Mouse (Mus musculus): ENCODE data around the gene Cep170.
A peak's percentile ranks its signal among the peaks of the same experiment; 100 is the strongest.

Gene Cep170

DNA sequence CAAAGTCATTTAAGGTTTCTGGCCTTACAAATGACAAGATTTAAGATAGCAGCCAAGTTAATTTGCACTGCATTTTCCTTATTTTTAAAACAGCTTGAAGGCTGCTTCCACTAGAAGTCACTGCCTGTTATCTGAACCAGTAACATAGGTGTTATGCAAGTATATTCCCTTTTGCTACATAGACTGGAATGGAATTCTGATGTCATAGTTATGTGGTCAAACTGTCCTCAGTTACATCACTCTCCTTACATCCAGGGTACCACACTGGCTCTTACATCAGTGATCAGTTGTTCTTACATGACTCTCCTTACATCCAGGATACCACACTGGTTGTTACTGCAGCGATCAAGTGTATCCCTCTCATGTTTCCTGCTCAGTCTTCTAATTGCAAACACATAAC is 53.2 kb downstream of the Cep170 start:
- no peak for ATAC-seq (ENCODE audit: insufficient number of reproducible peaks, low FRiP score, low TSS enrichment)

DNA sequence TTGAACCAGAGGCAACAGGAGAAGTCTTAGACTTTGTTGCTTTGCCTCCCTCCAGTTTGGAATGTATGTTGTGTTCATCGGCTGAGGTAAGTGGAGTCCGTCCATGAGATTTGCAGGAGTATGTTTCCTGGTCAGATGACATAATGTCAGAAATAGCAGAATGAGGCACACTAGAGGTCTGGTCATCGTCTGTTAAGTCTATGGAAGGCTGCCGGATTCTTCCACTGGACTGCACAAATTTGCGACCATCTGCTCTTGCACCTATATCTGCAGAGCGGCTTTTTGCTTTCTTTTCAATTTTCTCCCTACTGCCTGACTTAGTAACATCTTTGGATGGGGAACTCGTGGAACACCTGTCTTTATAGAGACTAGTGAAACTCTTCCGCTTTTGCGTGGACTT is 58.3 kb downstream of the Cep170 start:
- ATAC-seq (ENCODE audit: insufficient number of reproducible peaks, low FRiP score, low TSS enrichment) = peak; percentile 91

DNA sequence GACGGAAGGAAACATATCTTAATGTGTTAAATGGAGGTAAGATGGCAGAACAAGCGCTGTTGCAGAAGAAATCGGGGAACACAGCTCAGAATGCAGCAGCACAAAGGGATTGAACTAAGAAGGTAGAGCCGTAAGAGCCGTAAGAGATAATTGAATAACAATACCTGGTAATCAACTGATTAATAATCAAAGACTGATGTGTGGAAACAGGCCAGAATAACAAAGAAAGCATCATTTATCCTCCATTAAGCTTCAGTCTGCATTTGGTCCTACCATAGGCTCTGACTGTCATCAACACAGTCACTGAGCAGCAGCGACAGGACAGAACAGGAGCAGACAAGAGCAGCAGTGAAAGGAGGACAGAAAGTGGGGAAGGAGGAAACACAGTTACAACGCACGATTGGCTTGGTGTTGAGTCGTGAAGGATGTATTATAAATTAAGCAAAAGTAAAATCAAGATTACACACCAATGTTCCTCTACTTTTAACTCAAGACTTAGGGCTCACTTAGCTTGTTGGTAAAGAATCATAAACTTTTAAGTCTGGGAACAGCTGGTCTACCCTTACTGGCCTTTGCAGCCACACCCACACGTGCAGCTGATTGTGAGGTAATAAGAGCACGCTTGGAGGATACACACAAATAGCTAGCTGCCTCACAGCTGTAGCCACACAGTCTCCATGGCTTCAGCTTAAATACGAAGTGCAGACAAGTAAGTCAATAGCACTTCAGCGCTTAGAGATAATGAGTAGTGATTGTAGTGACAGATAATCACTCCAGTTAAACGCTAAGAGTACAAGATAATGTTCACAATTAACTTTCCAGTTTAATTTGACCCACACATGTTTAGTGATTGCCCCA is 59.8 kb downstream of the Cep170 start:
- ATAC-seq (ENCODE audit: insufficient number of reproducible peaks, low FRiP score, low TSS enrichment) = no peak

DNA sequence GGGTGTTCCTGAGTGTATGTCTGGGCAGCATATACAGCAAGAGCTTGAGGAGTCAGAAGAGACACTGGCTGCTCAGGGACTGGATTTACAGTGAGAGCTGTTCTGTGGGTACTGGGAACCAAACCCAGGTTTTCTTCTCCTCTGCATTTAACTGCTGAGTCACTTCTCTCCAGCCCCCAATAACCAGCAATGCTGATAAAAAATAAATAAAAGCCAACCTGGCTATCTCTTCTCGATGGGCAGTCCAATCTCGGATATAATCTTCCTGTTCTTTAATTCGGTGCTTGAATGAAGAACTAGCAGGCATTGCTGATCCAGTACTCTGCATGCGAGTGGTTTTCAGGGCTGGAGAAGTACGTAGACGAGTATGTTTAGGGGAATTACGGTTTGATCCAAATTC is 64.2 kb downstream of the Cep170 start:
- ATAC-seq (ENCODE audit: insufficient number of reproducible peaks, low FRiP score, low TSS enrichment) = no peak

DNA sequence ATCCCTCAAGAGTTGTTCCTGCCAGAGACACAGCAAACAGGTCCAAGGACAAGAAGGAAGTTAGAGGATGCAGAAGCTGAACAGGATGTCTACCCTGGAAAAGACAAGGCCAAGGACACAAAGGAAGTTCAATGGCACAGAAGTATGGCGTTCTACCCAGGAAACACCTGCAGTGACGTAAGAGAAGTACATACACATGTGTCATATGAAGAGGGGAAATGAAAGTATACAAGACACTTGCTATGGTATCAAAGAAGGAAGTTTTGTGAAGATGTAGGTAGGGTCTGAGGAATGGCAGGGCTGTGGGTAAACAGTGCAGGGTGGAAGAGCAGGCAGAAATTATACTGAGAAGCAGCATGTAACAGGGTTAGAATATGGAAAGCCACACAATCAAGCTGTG is 81.0 kb downstream of the Cep170 start:
- ATAC-seq (ENCODE audit: insufficient number of reproducible peaks, low FRiP score, low TSS enrichment) = no peak

DNA sequence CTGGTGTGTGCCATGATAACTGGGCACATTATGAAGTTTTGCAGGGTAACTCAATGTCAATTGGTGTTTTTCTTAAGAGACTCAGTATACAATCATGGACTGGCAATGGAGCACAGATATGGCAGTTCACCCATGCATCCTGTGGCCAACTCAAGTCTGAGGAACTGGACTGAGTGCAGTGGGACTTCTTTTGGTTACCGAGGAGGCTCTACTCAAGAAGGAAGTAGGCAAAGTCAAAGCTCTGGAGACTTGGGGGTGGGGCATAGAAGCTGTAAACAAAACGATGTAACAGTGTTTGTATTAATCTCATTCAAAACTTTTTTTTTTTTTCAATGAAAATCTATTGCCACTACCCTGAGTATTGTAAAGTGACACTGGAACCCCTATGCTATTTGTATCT is 83.3 kb downstream of the Cep170 start:
- no peak for ATAC-seq (ENCODE audit: insufficient number of reproducible peaks, low FRiP score, low TSS enrichment)

DNA sequence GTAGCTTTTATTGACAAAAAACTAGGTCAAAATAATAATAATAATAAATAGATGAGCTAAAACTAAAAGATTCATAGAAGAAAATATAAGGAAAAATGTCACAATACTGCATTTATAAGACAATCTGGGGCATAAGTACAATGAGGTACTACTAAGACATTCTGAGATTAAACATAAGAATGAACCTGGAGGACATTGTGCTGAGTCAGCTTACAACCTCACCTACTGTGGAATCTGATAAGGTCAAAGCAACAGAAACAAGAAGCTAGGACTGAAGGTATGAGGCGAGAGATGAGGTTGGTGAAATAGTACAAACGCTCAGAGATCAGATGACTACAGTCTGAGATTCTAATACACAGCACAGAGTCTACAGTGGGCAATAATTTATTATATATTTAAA is 86.5 kb downstream of the Cep170 start:
- ATAC-seq (ENCODE audit: insufficient number of reproducible peaks, low FRiP score, low TSS enrichment) = no peak

DNA sequence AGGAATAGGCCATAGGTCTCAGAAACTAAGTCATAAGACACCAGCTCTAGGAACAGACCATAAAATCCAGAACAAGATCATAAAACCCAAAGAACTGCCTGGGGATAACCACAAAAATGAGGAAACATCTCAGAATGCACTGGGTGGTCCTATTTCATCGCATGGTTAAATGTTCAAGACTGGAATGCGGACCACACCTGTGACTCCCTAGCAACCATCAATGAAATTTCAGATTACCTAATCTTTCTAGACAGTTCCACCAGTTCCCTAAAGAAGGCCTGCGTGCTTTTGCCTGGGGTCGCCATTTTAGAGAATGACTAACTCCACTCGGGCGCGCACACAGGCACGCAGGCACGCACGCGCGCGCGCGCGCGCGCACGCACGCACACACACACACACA is 89.1 kb downstream of the Cep170 start:
- ATAC-seq (ENCODE audit: insufficient number of reproducible peaks, low FRiP score, low TSS enrichment) = no peak

DNA sequence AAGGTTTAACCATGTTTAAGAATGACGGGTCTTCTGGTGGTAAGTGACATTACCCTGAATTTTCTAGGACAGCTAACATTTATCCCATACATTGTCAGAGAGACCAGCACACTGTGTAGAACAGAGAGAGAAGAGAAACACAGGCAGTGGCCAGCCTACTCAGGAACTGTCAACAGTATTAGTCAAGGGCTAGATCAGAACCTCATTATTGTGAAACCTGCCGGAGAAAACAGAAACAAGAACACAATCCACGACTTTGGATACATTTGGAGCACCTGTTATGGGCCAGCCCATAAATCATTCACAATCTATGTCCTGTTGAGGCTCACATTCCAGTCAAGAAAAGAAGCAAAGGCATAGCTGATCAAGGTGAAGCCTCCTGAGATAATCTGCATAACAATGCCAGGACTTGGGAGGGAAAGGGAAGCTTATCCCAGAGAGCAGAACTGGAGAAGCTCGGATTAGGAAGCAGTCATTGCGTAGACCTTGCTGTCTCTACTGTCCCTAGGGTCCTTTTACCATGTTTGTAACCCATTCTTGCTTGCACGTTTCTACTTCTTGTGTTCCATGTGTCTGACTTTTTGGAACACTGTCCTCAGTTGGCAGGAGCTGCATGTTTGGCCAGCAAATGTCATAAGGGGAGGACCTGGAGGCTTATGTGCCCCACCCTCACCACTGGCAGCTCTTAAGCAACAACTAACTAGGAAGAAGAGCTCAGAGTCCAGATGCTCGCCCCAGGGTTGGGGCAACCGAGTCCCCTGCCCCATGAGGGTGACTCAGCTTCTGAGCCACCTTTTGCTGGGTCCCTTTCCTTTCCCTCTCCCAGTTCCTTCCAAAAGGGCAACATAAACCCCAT is 89.8 kb downstream of the Cep170 start:
- ATAC-seq (ENCODE audit: insufficient number of reproducible peaks, low FRiP score, low TSS enrichment) = no peak

DNA sequence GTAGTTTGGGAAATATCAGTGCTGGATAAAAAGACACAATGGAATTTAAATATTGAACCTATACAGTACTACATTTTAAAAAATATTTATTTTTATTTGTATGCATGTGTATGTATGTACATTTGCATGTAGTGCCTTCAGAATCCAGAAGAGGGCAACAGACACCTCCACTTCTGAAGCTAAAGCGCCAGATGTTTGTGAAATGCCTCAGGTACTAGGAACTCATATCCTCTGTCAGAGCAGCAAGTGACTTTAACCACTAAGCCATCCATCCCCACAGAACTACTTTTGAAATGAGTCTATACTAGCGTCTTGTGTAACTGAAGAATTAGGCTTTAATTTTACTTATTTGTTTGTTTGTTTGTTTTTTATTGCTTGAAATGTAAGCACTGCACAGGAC is 101.4 kb downstream of the Cep170 start:
- no peak for ATAC-seq (ENCODE audit: insufficient number of reproducible peaks, low FRiP score, low TSS enrichment)

DNA sequence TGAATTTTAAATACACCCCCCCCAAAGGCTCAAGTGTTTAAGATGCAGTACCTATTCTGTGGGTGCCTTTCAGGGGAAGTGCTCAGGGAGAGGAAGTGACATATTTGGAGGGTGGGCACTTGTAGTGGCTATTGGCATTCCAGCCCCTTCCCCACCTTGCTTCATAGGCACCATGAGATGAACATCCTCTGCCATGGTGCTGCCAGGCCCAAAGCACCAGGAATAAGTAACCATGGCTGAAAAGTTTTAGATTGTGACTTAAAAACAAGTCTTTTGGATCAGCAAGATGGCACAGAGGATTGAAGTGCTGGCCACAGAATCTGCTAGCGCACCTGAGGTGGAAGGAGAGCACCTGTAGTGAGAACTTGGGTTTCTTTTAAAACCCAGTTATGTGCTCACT is 113.6 kb downstream of the Cep170 start:
- no peak for ATAC-seq (ENCODE audit: insufficient number of reproducible peaks, low FRiP score, low TSS enrichment)

DNA sequence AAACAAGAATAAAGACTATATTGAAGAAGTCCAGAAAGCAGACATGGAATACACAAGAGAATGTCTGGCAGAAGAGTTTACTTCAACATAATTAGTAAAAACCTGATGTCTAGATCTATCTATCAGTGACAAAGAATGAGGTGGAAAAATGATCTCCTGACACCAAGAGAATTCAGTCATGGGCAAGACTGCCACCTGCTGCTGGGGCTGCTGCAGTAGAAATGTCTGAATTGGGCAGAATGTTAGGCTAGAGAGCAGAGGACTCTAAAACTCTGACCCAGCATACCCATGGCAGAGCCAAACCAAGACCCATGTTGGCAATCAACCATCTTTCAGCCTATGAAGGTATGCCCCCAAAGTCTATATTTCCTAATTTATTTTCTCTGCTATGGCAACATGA is 114.1 kb downstream of the Cep170 start:
- ATAC-seq (ENCODE audit: insufficient number of reproducible peaks, low FRiP score, low TSS enrichment) = peak; percentile 72

DNA sequence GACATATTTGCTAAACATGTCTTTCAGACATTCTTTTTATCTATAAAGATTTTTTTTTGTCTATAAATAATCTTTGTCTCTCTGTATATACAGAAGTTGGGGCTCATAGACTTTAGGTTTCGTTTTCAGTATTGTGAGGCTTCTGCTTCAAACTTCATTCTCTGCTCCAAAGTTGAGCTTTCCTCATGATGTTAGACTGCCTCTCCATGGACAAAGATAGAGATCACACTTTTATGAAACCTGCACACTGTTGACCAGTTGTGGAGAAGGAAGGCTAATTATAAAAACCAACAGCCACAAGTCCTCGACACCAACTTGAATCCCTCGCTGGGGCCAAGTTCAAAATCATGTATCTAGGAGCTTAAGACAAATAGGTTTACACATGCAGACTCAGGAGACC is 115.2 kb downstream of the Cep170 start:
- peak; percentile 75 for ATAC-seq (ENCODE audit: insufficient number of reproducible peaks, low FRiP score, low TSS enrichment)

DNA sequence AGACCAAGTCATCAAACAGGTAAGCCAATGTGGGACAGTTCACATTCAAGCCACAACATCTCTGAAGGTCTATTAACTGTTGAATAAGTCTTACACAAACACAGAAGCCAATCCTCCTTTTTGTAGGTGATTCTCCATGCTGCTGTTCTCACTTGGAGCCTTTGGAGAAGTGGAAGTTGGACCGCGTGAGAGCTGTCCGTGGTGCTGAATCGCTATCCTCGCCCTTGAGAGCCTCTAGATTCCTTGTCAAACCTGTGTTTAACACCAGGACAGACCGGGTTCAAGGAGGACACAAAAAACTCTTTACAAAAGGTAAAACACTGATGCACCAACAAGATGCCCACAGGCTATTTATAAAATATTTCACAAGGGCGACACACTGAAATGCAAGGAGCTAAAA is 116.8 kb downstream of the Cep170 start:
- ATAC-seq (ENCODE audit: insufficient number of reproducible peaks, low FRiP score, low TSS enrichment) = no peak

DNA sequence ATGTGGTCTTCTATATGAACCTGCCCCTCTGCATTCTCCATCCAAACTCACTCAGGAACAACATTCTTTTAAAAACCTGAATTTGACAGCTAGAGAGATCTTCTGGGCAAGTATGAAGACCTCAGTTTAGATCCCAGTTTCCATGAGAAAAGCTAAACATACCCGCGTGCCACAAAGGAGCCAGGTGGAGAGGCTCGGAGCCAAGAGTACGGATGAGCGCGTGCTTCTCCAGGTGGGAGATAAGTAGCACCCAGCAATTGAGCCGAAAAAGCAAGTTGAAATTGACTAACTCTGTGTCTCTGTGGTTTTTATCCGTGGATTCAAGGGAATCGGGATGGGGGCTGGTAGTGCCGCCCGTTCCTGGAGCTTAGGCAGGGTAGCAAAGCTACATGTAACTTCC is 122.8 kb downstream of the Cep170 start:
- ATAC-seq (ENCODE audit: insufficient number of reproducible peaks, low FRiP score, low TSS enrichment) = no peak

DNA sequence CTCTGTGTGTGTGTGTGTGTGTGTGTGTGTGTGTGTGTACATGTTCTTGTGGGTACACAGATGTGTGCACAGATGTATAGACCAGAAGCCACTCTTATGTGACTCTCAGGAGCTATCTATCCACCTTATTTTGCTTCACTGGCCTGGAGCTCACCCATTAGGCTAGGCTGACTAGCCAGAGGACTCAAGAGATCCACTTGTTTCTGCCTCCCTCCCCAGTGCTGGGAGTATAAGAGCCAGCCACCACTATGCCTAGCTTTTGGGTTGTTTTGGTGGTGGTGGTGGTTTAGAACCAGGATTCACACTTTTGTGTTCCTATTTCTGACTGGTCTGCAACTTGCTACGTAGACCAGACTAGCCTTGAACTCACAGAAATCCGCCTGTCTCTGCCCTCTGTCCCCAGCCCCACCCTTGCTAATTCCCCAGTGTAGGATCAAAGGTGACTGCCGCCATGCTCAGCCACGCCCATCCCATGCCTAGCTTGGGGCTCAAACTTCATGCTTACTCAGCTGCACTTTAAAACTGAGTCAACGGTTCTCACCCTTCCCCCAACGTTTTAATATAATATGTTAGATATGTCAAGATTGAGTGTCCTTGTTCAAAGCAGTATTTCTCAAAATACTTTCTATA is 125.5 kb downstream of the Cep170 start:
- no peak for ATAC-seq (ENCODE audit: insufficient number of reproducible peaks, low FRiP score, low TSS enrichment)

Measured in cerebellum, adult (tissue).